Mouse (Mus musculus) bone marrow, adult 2 months (tissue): ENCODE data around the gene Tmem11.

Source experiments
- CTCF ChIP-seq: fragments of 200-500 bp; IDR thresholded peaks from 2 replicates; pipeline ENCODE4 v1.5.1; 2011; ENCODE audit warnings: low read length, control low read depth; ENCODE audit not compliant: control insufficient read depth, insufficient read depth
- POLR2A ChIP-seq: fragments of 200-500 bp; IDR thresholded peaks from 2 replicates; pipeline ENCODE4 v1.6.1; 2011; ENCODE audit warnings: low read depth, mild to moderate bottlenecking, control low read depth, low read length, borderline replicate concordance; ENCODE audit not compliant: control insufficient read depth

GRCm38 (mm10) chr11:60905407-60906120 lies 26.5 kb upstream of the Tmem11 start:
- TF ChIP-seq POLR2A, result no peak
- TF ChIP-seq CTCF, result no peak
